Mouse (Mus musculus) hindbrain, embryonic 11.5 days (tissue): ENCODE measurements at regions not wholly inside any gene's neighbourhood (a gene's known extent, or its start where the extent isn't known, plus 50 kb on each side); places are given as distances from the start of the nearest gene placed in this dataset.

Experiments used
- ATAC-seq: fragments of 200-750 bp; cut with Nextera tagmentation; 2 replicates; pipeline ENCODE4 v1.8.0; 2017; ENCODE audit warnings: mild to moderate bottlenecking, moderate TSS enrichment, moderate library complexity; ENCODE audit not compliant: low FRiP score
- DNase-seq: peaks from one replicate; pipeline ENCODE4 v3.0.0-alpha.2; 2015; ENCODE audit warnings: low spot score
- H3K27ac ChIP-seq: fragments of 300-500 bp; sonication (generic); 2 replicates; pipeline ENCODE4 v1.5.1; 2014; ENCODE audit warnings: mild to moderate bottlenecking, low read depth, low read length
- H3K27me3 ChIP-seq: fragments of 300-500 bp; sonication (generic); 2 replicates; pipeline ENCODE4 v1.6.1; 2014; ENCODE audit warnings: mild to moderate bottlenecking, low read length, moderate library complexity, mixed read lengths; ENCODE audit not compliant: control insufficient read depth, insufficient read depth
- H3K36me3 ChIP-seq: fragments of 300-500 bp; sonication (generic); 2 replicates; pipeline ENCODE4 v1.6.1; 2014; ENCODE audit warnings: mild to moderate bottlenecking, low read length, moderate library complexity, mixed read lengths; ENCODE audit not compliant: control insufficient read depth, insufficient read depth
- H3K4me1 ChIP-seq: fragments of 300-500 bp; sonication (generic); replicated peaks from 2 replicates; pipeline ENCODE4 v1.6.1; 2014; ENCODE audit warnings: low read length, mixed read lengths; ENCODE audit not compliant: control insufficient read depth, insufficient read depth
- H3K4me2 ChIP-seq: fragments of 300-500 bp; sonication (generic); replicated peaks from 2 replicates; pipeline ENCODE4 v1.6.1; 2014; ENCODE audit warnings: mild to moderate bottlenecking, low read depth, low read length
- H3K4me3 ChIP-seq: fragments of 300-500 bp; sonication (generic); 2 replicates; pipeline ENCODE4 v1.5.1; 2014; ENCODE audit warnings: low read depth, low read length
- H3K9ac ChIP-seq: fragments of 300-500 bp; sonication (generic); 2 replicates; pipeline ENCODE4 v1.6.1; 2014; ENCODE audit warnings: low read depth, low read length
- H3K9me3 ChIP-seq: fragments of 300-500 bp; sonication (generic); 2 replicates; pipeline ENCODE4 v1.6.1; 2016; ENCODE audit warnings: low read length; ENCODE audit not compliant: control insufficient read depth
- WGBS: fragments of 180-500 bp; shearing (Covaris S2); extraction: QIAGEN DNeasy Blood & Tissue Kit; methylation state at CpG from one replicate; pipeline ENCODE4 v1.1.7; 2014; 5-methylcytosine and 5-hydroxymethylcytosine counted together

- Histone ChIP-seq H3K4me3 (no peak overlapping the region), H3K27me3 (no peaks in the 10 kb centered on the region), H3K4me1 (no peaks in the 10 kb centered on the region; the same call in 1 of the 2 replicates), H3K36me3 (no peaks in the 10 kb centered on the region), H3K4me2 (no peak overlapping the region), H3K9me3 (no peaks in the 10 kb centered on the region), H3K9ac (no peak overlapping the region), H3K27ac (no peak overlapping the region)
- ATAC-seq, result no peak
- 89% methylated on average over 3 of the region's 3 CpGs for WGBS
- DNase-seq, result no peak
Measured at GRCm38 (mm10) chr13:112105953-112106352, 182.3 kb upstream of the Ankrd55 start.

- Histone ChIP-seq H3K27me3 (no peaks in the 10 kb centered on the region), H3K4me3 (no peak overlapping the region), H3K4me2 (no peak overlapping the region), H3K36me3 (no peaks in the 10 kb centered on the region), H3K4me1 (no peaks in the 10 kb centered on the region), H3K27ac (no peak overlapping the region), H3K9ac (no peak overlapping the region), H3K9me3 (no peaks in the 10 kb centered on the region)
- WGBS, result 81% methylated on average over 7 of the region's 7 CpGs
- DNase-seq (no peak), ATAC-seq (no peak)
Measured at GRCm38 (mm10) chr13:112114741-112115201, 173.5 kb upstream of the Ankrd55 start.

GRCm38 (mm10) chr13:112116101-112116726, 172.0 kb upstream of the Ankrd55 start:
- ATAC-seq, result no peak
- WGBS, result 83% methylated on average over 9 of the region's 9 CpGs
- H3K27ac ChIP-seq, result no peak overlapping the region
- no peaks in the 10 kb centered on the region for H3K4me1 ChIP-seq
- no peak overlapping the region for H3K4me3 ChIP-seq
- H3K9me3 ChIP-seq, result no peaks in the 10 kb centered on the region
- no peak overlapping the region for H3K9ac ChIP-seq
- H3K36me3 ChIP-seq, result no peaks in the 10 kb centered on the region
- no peak for DNase-seq
- H3K4me2 ChIP-seq, result no peak overlapping the region
- no peaks in the 10 kb centered on the region for H3K27me3 ChIP-seq

DNA sequence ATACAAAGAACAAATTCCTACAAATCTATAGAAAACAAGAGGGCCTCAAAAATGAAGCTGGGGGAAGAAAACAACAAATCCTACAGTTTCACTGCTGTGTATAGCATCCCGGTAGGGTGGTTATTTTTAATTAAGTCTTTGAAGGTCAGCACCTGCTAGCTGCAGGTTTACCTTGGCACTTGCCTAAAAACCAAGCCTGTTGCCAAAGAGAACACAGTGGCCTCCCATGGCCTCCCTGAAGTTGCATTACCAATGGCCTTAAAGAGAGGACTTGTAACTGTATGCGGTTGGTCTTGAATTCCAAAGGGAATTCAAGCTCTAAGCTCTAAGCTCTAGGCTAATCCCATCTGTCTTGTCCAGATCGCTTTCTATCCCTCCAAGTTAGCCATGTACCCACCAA, 169.7 kb upstream of the Ankrd55 start:
- Histone ChIP-seq H3K9ac (no peak overlapping the region), H3K36me3 (no peaks in the 10 kb centered on the region), H3K4me3 (no peak overlapping the region), H3K4me2 (no peak overlapping the region), H3K4me1 (no peaks in the 10 kb centered on the region), H3K9me3 (no peaks in the 10 kb centered on the region), H3K27ac (no peak overlapping the region), H3K27me3 (no peaks in the 10 kb centered on the region)
- 86% methylated on average over 3 of the region's 3 CpGs for WGBS
- ATAC-seq (no peak), DNase-seq (no peak)

GRCm38 (mm10) chr13:112119611-112120041, 168.6 kb upstream of the Ankrd55 start:
- DNase-seq (no peak), ATAC-seq (no peak)
- no peak overlapping the region for H3K4me2 ChIP-seq

DNA sequence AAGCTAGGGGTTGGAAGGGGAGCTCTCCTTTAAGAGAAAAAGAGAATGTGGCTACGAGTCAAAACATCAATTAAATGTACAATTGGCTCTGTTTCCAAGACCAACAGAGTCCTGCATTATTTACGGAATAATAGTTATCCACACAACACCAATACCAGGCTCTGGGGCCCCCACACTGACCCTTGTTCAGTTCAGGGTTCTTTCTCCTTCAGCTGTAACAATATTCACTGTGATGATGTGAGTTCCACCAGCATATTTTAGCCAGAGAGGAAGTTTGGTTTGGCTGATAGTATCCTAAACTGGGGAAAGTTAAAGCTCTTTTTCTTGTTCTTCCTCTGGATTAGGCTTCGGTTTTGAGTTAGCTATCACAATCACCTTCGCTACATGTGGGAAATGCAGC, 167.9 kb upstream of the Ankrd55 start:
- no peaks in the 10 kb centered on the region for H3K36me3 ChIP-seq
- H3K4me2 ChIP-seq, result no peak overlapping the region
- DNase-seq (no peak), ATAC-seq (no peak)
- H3K4me3 ChIP-seq, result no peak overlapping the region
- H3K4me1 ChIP-seq, result no peaks in the 10 kb centered on the region
- WGBS, result 72% methylated on average over 4 of the region's 4 CpGs
- no peaks in the 10 kb centered on the region for H3K27me3 ChIP-seq
- no peak overlapping the region for H3K9ac ChIP-seq
- no peak overlapping the region for H3K27ac ChIP-seq
- H3K9me3 ChIP-seq, result no peaks in the 10 kb centered on the region

More at GRCm38 (mm10) chr13:112119611-112120041, 168.6 kb upstream of the Ankrd55 start:
- Histone ChIP-seq H3K4me3 (no peak overlapping the region), H3K27me3 (no peaks in the 10 kb centered on the region), H3K9me3 (no peaks in the 10 kb centered on the region), H3K4me1 (no peaks in the 10 kb centered on the region), H3K27ac (no peak overlapping the region), H3K36me3 (no peaks in the 10 kb centered on the region), H3K9ac (no peak overlapping the region)
- WGBS, result 64% methylated on average over 11 of the region's 11 CpGs

DNA sequence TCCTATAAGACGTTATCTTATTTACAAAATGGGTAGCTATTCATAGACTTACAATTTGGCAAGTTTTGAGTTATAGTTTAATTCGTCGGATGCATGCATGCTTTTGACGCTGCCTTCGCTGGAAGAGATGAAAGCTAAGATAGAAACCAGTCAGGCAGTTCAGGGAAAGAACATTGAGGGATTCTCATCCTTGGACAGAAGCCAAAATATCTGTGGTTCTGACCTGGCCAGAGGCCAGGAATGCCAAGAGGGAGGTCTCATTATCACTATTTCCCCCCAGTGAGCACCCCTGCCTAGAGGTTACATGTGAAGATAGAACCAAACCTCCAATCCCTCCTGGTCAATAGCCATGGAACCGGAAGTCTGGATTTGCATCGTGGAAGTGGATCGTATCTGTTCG, 167.1 kb upstream of the Ankrd55 start:
- WGBS, result 93% methylated on average over 9 of the region's 9 CpGs
- Histone ChIP-seq H3K36me3 (no peaks in the 10 kb centered on the region), H3K4me1 (no peaks in the 10 kb centered on the region)

GRCm38 (mm10) chr13:112122842-112123373, 165.3 kb upstream of the Ankrd55 start:
- no peak overlapping the region for H3K27ac ChIP-seq
- no peak overlapping the region for H3K4me2 ChIP-seq
- DNase-seq (no peak), ATAC-seq (no peak)
- H3K27me3 ChIP-seq, result no peaks in the 10 kb centered on the region
- WGBS, result 86% methylated on average over 9 of the region's 9 CpGs
- no peak overlapping the region for H3K4me3 ChIP-seq
- H3K9me3 ChIP-seq, result no peaks in the 10 kb centered on the region
- no peak overlapping the region for H3K9ac ChIP-seq
- H3K4me1 ChIP-seq, result no peaks in the 10 kb centered on the region
- no peaks in the 10 kb centered on the region for H3K36me3 ChIP-seq

More for the DNA sequence above, 167.1 kb upstream of the Ankrd55 start:
- ATAC-seq, result no peak
- no peak overlapping the region for H3K4me3 ChIP-seq
- H3K9me3 ChIP-seq, result no peaks in the 10 kb centered on the region
- no peak overlapping the region for H3K27ac ChIP-seq
- DNase-seq, result no peak
- H3K9ac ChIP-seq, result no peak overlapping the region
- H3K4me2 ChIP-seq, result no peak overlapping the region
- H3K27me3 ChIP-seq, result no peaks in the 10 kb centered on the region

DNA sequence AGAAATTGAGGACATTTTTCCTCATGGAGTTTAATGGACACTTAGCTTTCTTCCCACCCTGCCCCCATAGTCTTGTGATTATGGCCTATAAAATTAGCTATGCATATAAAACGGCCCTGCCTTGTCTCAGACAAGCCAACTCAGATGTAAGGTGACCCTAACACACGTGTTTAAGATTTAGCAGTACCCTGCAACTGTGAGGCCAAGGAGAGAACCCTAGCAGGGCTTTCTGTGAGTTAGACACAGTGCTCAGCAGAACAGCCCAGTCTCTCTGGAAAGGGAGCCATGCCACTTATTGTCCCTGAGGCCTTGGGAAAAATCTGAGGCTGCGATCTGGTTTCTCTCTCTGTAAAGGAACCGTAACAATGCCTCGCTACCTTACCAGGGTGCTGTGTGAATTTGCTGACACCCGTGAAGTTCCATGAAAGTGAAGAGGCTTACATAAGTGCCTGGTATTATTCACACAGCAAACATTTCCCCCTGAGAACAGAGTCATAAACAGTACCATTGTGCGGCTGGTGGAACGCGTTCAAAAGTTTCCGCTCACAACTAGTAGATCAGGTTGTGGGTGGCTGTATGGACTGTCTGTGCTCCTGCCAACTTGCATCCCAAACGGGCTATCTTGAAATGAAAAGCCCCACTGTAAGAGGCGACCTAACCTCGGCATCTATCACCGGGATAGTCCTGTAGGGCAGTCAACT, 162.3 kb upstream of the Ankrd55 start:
- no peaks in the 10 kb centered on the region for H3K27me3 ChIP-seq
- H3K9ac ChIP-seq, result no peak overlapping the region
- H3K4me2 ChIP-seq, result no peak overlapping the region
- DNase-seq (no peak), ATAC-seq (no peak)
- no peaks in the 10 kb centered on the region for H3K4me1 ChIP-seq
- WGBS, result 88% methylated on average over 14 of the region's 14 CpGs
- no peaks in the 10 kb centered on the region for H3K9me3 ChIP-seq
- H3K4me3 ChIP-seq, result no peak overlapping the region
- H3K27ac ChIP-seq, result no peak overlapping the region
- H3K36me3 ChIP-seq, result no peaks in the 10 kb centered on the region
